Mouse (Mus musculus) limb, embryonic 11.5 days (tissue): ENCODE data around the gene Gdi1. TPM values are rescaled to one million over a fixed set of nuclear protein-coding genes. Genes with fewer than 3 reads are reported as not detected.

ENCODE experiments used
- ATAC-seq: fragments of 200-750 bp; cut with Nextera tagmentation; 2 replicates; pipeline ENCODE4 v1.8.0; 2017; ENCODE audit warnings: low read depth; ENCODE audit not compliant: insufficient number of reproducible peaks, low FRiP score, low TSS enrichment
- DNase-seq: peaks from one replicate; pipeline ENCODE4 v3.0.0-alpha.2; 2015; ENCODE audit warnings: low spot score
- H3K27ac ChIP-seq: fragments of 300-500 bp; sonication (generic); replicated peaks from 2 replicates; pipeline ENCODE4 v1.5.1; 2014; ENCODE audit warnings: low read depth, mild to moderate bottlenecking, low read length
- H3K27me3 ChIP-seq: fragments of 300-500 bp; sonication (generic); 2 replicates; pipeline ENCODE4 v1.6.1; 2014; ENCODE audit warnings: mild to moderate bottlenecking, low read length, mixed read lengths; ENCODE audit not compliant: control insufficient read depth, insufficient read depth
- H3K36me3 ChIP-seq: fragments of 300-500 bp; sonication (generic); 2 replicates; pipeline ENCODE4 v1.6.1; 2014; ENCODE audit warnings: mild to moderate bottlenecking, low read length, moderate library complexity, mixed read lengths; ENCODE audit not compliant: control insufficient read depth, insufficient read depth
- H3K4me1 ChIP-seq: fragments of 300-500 bp; sonication (generic); 2 replicates; pipeline ENCODE4 v1.6.1; 2014; ENCODE audit warnings: low read length, mixed read lengths; ENCODE audit not compliant: control insufficient read depth, insufficient read depth
- H3K4me2 ChIP-seq: fragments of 300-500 bp; sonication (generic); 2 replicates; pipeline ENCODE4 v1.6.1; 2014; ENCODE audit warnings: low read depth, mild to moderate bottlenecking, moderate library complexity; ENCODE audit not compliant: severe bottlenecking
- H3K4me3 ChIP-seq: fragments of 300-500 bp; sonication (generic); 2 replicates; pipeline ENCODE4 v1.5.1; 2014; ENCODE audit warnings: low read depth, low read length
- H3K9ac ChIP-seq: fragments of 300-500 bp; sonication (generic); 2 replicates; pipeline ENCODE4 v1.6.1; 2014; ENCODE audit warnings: mild to moderate bottlenecking, low read length
- H3K9me3 ChIP-seq: fragments of 300-500 bp; sonication (generic); 2 replicates; pipeline ENCODE4 v1.6.1; 2016; ENCODE audit warnings: low read length; ENCODE audit not compliant: control insufficient read depth
- WGBS: fragments of 180-500 bp; shearing (Covaris S2); extraction: QIAGEN DNeasy Blood & Tissue Kit; methylation state at CpG from one replicate; pipeline ENCODE4 v1.1.7; 2014; 5-methylcytosine and 5-hydroxymethylcytosine counted together
- polyA plus RNA-seq: library from polyadenylated mRNA; unstranded; fragments of >200 nt; fragmentation: Nextera tagmentation; extraction: Ambion mirVana; gene quantifications from 2 replicates; pipeline ENCODE4 v1.2.1, GENCODE M21; 2014

Gene Gdi1
- polyA plus RNA-seq, 1 experiment from 2014 or later = 176 TPM

GRCm38 (mm10) chrX:74299721-74300120 is 5.1 kb upstream of the Gdi1 start:
- 88% methylated on average over 3 of the region's 3 CpGs for WGBS
- Histone ChIP-seq H3K27ac (no peak overlapping the region), H3K36me3 (no peaks in the 10 kb centered on the region), H3K4me2 (no peak overlapping the region), H3K9me3 (no peaks in the 10 kb centered on the region), H3K4me1 (no peaks in the 10 kb centered on the region), H3K27me3 (no peaks in the 10 kb centered on the region), H3K9ac (no peak overlapping the region), H3K4me3 (no peak overlapping the region)
- no peak for ATAC-seq
- no peak for DNase-seq

GRCm38 (mm10) chrX:74312540-74313464 is 8.0 kb downstream of the Gdi1 start, which contains the start of gene Fam50a:
TSS of gene Fam50a (plus strand) at chrX:74313033.
- peak within 1 kb of the TSS; percentile 49 for H3K4me3 ChIP-seq
- ATAC-seq = peak; percentile 95
- no peaks in the 10 kb centered on the region for H3K9me3 ChIP-seq
- H3K36me3 ChIP-seq = 0 out of 2 replicates have a peak, but pooled peaks cover 3% of the 10 kb centered on the region
- H3K27ac ChIP-seq = no peak within 1 kb of the TSS
- H3K27me3 ChIP-seq = no peaks in the 10 kb centered on the region
- H3K4me2 ChIP-seq = peak within 1 kb of the TSS; percentile 67
- peak within 1 kb of the TSS; percentile 65 for H3K9ac ChIP-seq
- 30% methylated on average over 51 of the region's 59 CpGs for WGBS
- peak; percentile 84 for DNase-seq
- H3K4me1 ChIP-seq = no peaks in the 10 kb centered on the region

- 14% methylated on average over 18 of the region's 30 CpGs for WGBS
- H3K9ac ChIP-seq = peak within 1 kb of the TSS; percentile 63
- ATAC-seq (peak; percentile 91), DNase-seq (peak; percentile 80)
- no peaks in the 10 kb centered on the region for H3K27me3 ChIP-seq
- peak within 1 kb of the TSS; percentile 52; the same call in 1 of the 2 replicates for H3K27ac ChIP-seq
- H3K4me3 ChIP-seq = peak within 1 kb of the TSS; percentile 45
- H3K36me3 ChIP-seq = no peaks in the 10 kb centered on the region; the same call in 1 of the 2 replicates
- no peaks in the 10 kb centered on the region for H3K9me3 ChIP-seq
- H3K4me1 ChIP-seq = no peaks in the 10 kb centered on the region
- peak within 1 kb of the TSS; percentile 58 for H3K4me2 ChIP-seq
These were observed 23.9 kb downstream of the Gdi1 start, which contains the start of gene Plxna3 for GRCm38 (mm10) chrX:74328725-74329161. TSS of gene Plxna3 (plus strand) at chrX:74329066.

GRCm38 (mm10) chrX:74329215-74329671 is 24.4 kb downstream of the Gdi1 start:
- Histone ChIP-seq H3K4me3 (peak overlapping the region; percentile 45), H3K36me3 (no peaks in the 10 kb centered on the region; the same call in 1 of the 2 replicates), H3K9ac (peak overlapping the region; percentile 63), H3K4me1 (no peaks in the 10 kb centered on the region), H3K27me3 (no peaks in the 10 kb centered on the region), H3K4me2 (peak overlapping the region; percentile 58), H3K9me3 (no peaks in the 10 kb centered on the region), H3K27ac (no peak overlapping the region)
- WGBS = 22% methylated on average over 10 of the region's 10 CpGs
- ATAC-seq = peak; percentile 57
- no peak for DNase-seq

GRCm38 (mm10) chrX:74330166-74330930 is 25.6 kb downstream of the Gdi1 start:
- ATAC-seq (no peak), DNase-seq (no peak)
- Histone ChIP-seq H3K36me3 (no peaks in the 10 kb centered on the region; the same call in 1 of the 2 replicates), H3K9ac (no peak overlapping the region), H3K27me3 (no peaks in the 10 kb centered on the region), H3K4me1 (no peaks in the 10 kb centered on the region), H3K9me3 (no peaks in the 10 kb centered on the region), H3K4me2 (peak overlapping the region; percentile 58; the same call in 1 of the 2 replicates), H3K4me3 (peak overlapping the region; percentile 45), H3K27ac (no peak overlapping the region)
- WGBS = 49% methylated on average over 2 of the region's 2 CpGs

- no peak overlapping the region for H3K27ac ChIP-seq
- peak; percentile 26 for DNase-seq
- no peaks in the 10 kb centered on the region for H3K9me3 ChIP-seq
- H3K4me3 ChIP-seq = peak overlapping the region; percentile 43
- H3K9ac ChIP-seq = peak overlapping the region; percentile 66
- 30% methylated on average over 13 of the region's 13 CpGs for WGBS
- H3K4me2 ChIP-seq = peak overlapping the region; percentile 57
- no peaks in the 10 kb centered on the region for H3K36me3 ChIP-seq
- H3K27me3 ChIP-seq = no peaks in the 10 kb centered on the region
- peak; percentile 9; the same call in 1 of the 2 replicates for ATAC-seq
- H3K4me1 ChIP-seq = no peaks in the 10 kb centered on the region
These were observed 48.1 kb downstream of the Gdi1 start for GRCm38 (mm10) chrX:74352645-74353466.

GRCm38 (mm10) chrX:74353467-74353770 is 48.6 kb downstream of the Gdi1 start, which contains the start of gene Lage3:
TSS of gene Lage3 (minus strand) at chrX:74353618.
- Histone ChIP-seq H3K4me3 (peak within 1 kb of the TSS; percentile 43), H3K27ac (no peak within 1 kb of the TSS), H3K4me1 (no peaks in the 10 kb centered on the region), H3K9me3 (no peaks in the 10 kb centered on the region), H3K27me3 (no peaks in the 10 kb centered on the region), H3K4me2 (peak within 1 kb of the TSS; percentile 57), H3K9ac (peak within 1 kb of the TSS; percentile 66), H3K36me3 (no peaks in the 10 kb centered on the region)
- DNase-seq (peak; percentile 78), ATAC-seq (peak; percentile 68)
- WGBS = 18% methylated on average over 9 of the region's 22 CpGs
